Comparison of ENCODE assay signal across 23 mouse cellular contexts in the genomic region with DNA sequence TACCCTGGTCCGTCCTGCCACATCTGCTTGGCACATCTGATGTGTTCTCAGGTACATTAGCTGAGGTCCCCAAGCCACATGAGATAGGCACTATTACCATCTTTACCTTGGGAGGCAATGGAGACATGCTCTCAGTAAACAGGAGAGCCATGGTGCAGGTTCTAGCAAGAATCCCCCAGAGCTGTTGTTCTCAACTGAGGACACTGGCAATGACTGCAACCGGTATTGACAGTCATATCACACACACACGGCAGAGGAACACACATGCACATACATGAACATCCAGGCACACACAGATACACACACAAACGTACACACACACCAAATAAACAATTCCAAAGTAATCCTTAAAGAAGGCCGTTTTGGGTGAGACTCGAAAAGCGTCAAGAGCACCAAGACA.
"Had no signal": no experiment of that assay in that cellular context is flagged by ENCODE, and none has a peak within 500 bp of the region (broad histone marks: within the 10 kb centered on the region; RNA-seq: fewer than 3 reads in every experiment).

No protein-coding gene starts in this region.

- H3K4me3 ChIP-seq: heart, embryonic 12.5 days; hindbrain, embryonic 13.5 days; hindbrain, embryonic 15.5 days; kidney, embryonic 15.5 days; limb, embryonic 13.5 days; limb, embryonic 15.5 days; liver, embryonic 12.5 days had no signal

- ATAC-seq: hindbrain, postnatal 0 days; intestine, embryonic 16.5 days; liver, embryonic 12.5 days had no signal

- H3K27me3 ChIP-seq: heart, embryonic 12.5 days; hindbrain, embryonic 15.5 days had no signal

- H3K27ac ChIP-seq: hindbrain, embryonic 13.5 days; hindbrain, embryonic 15.5 days; hindbrain, postnatal 0 days; kidney, embryonic 15.5 days; kidney, postnatal 0 days; limb, embryonic 13.5 days; limb, embryonic 15.5 days; liver, embryonic 12.5 days; liver, embryonic 14.5 days had no signal

- H3K9me3 ChIP-seq: heart, embryonic 12.5 days; hindbrain, embryonic 13.5 days; hindbrain, embryonic 15.5 days; kidney, embryonic 15.5 days; limb, embryonic 13.5 days; limb, embryonic 15.5 days; liver, embryonic 12.5 days had no signal

- H3K36me3 ChIP-seq: heart, embryonic 12.5 days; hindbrain, embryonic 13.5 days; hindbrain, embryonic 15.5 days; kidney, embryonic 15.5 days; limb, embryonic 13.5 days; limb, embryonic 15.5 days; liver, embryonic 12.5 days had no signal

- DNase-seq: gastrocnemius, postnatal 14 days; gastrocnemius, postnatal 36 days; heart, adult 18-20 months; heart, postnatal 10 days; kidney, adult 11 months; kidney, adult 2 months; kidney, adult 9 months; kidney, postnatal 14 days; kidney, postnatal 36 days; layer of hippocampus, adult 9-11 months; layer of hippocampus, postnatal 36 days; lung, adult 18-20 months had no signal

- H3K9ac ChIP-seq: heart, embryonic 12.5 days; hindbrain, embryonic 13.5 days; hindbrain, embryonic 15.5 days; kidney, embryonic 15.5 days; limb, embryonic 13.5 days; limb, embryonic 15.5 days; liver, embryonic 12.5 days; liver, embryonic 14.5 days had no signal

- H3K4me1 ChIP-seq: liver, embryonic 12.5 days had no signal

- H3K4me2 ChIP-seq: heart, embryonic 12.5 days; hindbrain, embryonic 13.5 days; hindbrain, embryonic 15.5 days; kidney, embryonic 15.5 days; limb, embryonic 13.5 days; limb, embryonic 15.5 days; liver, embryonic 12.5 days had no signal
